Mouse (Mus musculus) midbrain, embryonic 11.5 days (tissue): ENCODE data around the gene Ap1b1. TPM values are rescaled to one million over a fixed set of nuclear protein-coding genes. Genes with fewer than 3 reads are reported as not detected.

Source experiments
- ATAC-seq: fragments of 200-750 bp; cut with Nextera tagmentation; 2 replicates; pipeline ENCODE4 v1.8.0; 2017; ENCODE audit warnings: moderate TSS enrichment, moderate library complexity; ENCODE audit not compliant: low FRiP score
- DNase-seq: peaks from one replicate; pipeline ENCODE4 v3.0.0; 2015; ENCODE audit warnings: low spot score; ENCODE audit errors: missing footprints
- H3K27ac ChIP-seq: fragments of 300-500 bp; sonication (generic); 2 replicates; pipeline ENCODE4 v1.5.1; 2014; ENCODE audit warnings: low read depth, low read length
- H3K27me3 ChIP-seq: fragments of 300-500 bp; sonication (generic); 2 replicates; pipeline ENCODE4 v1.6.1; 2014; ENCODE audit warnings: mild to moderate bottlenecking, low read length, moderate library complexity, mixed read lengths; ENCODE audit not compliant: control insufficient read depth, insufficient read depth
- H3K36me3 ChIP-seq: fragments of 300-500 bp; sonication (generic); 2 replicates; pipeline ENCODE4 v1.6.1; 2014; ENCODE audit warnings: mild to moderate bottlenecking, low read length, moderate library complexity, mixed read lengths; ENCODE audit not compliant: control insufficient read depth, insufficient read depth
- H3K4me1 ChIP-seq: fragments of 300-500 bp; sonication (generic); 2 replicates; pipeline ENCODE4 v1.6.1; 2014; ENCODE audit warnings: low read length; ENCODE audit not compliant: control insufficient read depth, insufficient read depth
- H3K4me2 ChIP-seq: fragments of 300-500 bp; sonication (generic); 2 replicates; pipeline ENCODE4 v1.6.1; 2014; ENCODE audit warnings: mild to moderate bottlenecking, moderate library complexity
- H3K4me3 ChIP-seq: fragments of 300-500 bp; sonication (generic); 2 replicates; pipeline ENCODE4 v1.5.1; 2014; ENCODE audit warnings: low read depth, low read length
- H3K9ac ChIP-seq: fragments of 300-500 bp; sonication (generic); 2 replicates; pipeline ENCODE4 v1.6.1; 2014; ENCODE audit warnings: low read length
- H3K9me3 ChIP-seq: fragments of 300-500 bp; sonication (generic); 2 replicates; pipeline ENCODE4 v1.6.1; 2016; ENCODE audit warnings: low read length; ENCODE audit not compliant: control insufficient read depth
- WGBS: fragments of 180-500 bp; shearing (Covaris S2); extraction: QIAGEN DNeasy Blood & Tissue Kit; methylation state at CpG from one replicate; pipeline ENCODE4 v1.1.7; 2014; 5-methylcytosine and 5-hydroxymethylcytosine counted together
- polyA plus RNA-seq: library from polyadenylated mRNA; unstranded; fragments of >200 nt; fragmentation: Nextera tagmentation; extraction: Ambion mirVana; gene quantifications from 2 replicates; pipeline ENCODE4 v1.2.1, GENCODE M21; 2014

The Ap1b1 gene
- polyA plus RNA-seq, 1 experiment from 2014 or later, result 59.5 TPM

- no peak overlapping the region for H3K9ac ChIP-seq
- 82% methylated on average over 3 of the region's 3 CpGs for WGBS
These were observed 3.6 kb upstream of the Ap1b1 start for GRCm38 (mm10) chr11:4983010-4983409.

GRCm38 (mm10) chr11:4983538-4983937, 3.1 kb upstream of the Ap1b1 start:
- DNase-seq, result no peak
- H3K27ac ChIP-seq, result no peak overlapping the region
- H3K4me2 ChIP-seq, result no peak overlapping the region
- H3K4me3 ChIP-seq, result no peak overlapping the region
- H3K4me1 ChIP-seq, result peaks cover 6% of the 10 kb centered on the region
- no peak overlapping the region for H3K9ac ChIP-seq
- H3K27me3 ChIP-seq, result no peaks in the 10 kb centered on the region
- H3K36me3 ChIP-seq, result no peaks in the 10 kb centered on the region
- WGBS, result 52% methylated on average over 2 of the region's 2 CpGs
- no peaks in the 10 kb centered on the region for H3K9me3 ChIP-seq
- no peak for ATAC-seq

More at GRCm38 (mm10) chr11:4983010-4983409, 3.6 kb upstream of the Ap1b1 start:
- DNase-seq, result no peak
- no peak for ATAC-seq
- H3K4me3 ChIP-seq, result no peak overlapping the region
- no peaks in the 10 kb centered on the region for H3K9me3 ChIP-seq
- H3K4me1 ChIP-seq, result peaks cover 6% of the 10 kb centered on the region
- H3K27me3 ChIP-seq, result no peaks in the 10 kb centered on the region
- H3K27ac ChIP-seq, result no peak overlapping the region
- H3K36me3 ChIP-seq, result no peaks in the 10 kb centered on the region
- no peak overlapping the region for H3K4me2 ChIP-seq

GRCm38 (mm10) chr11:4984249-4984648, 2.4 kb upstream of the Ap1b1 start:
- no peak overlapping the region for H3K27ac ChIP-seq
- no peak for DNase-seq
- H3K4me3 ChIP-seq, result no peak overlapping the region
- H3K4me1 ChIP-seq, result peaks cover 6% of the 10 kb centered on the region
- ATAC-seq, result no peak
- peak overlapping the region; percentile 2; the same call in 1 of the 2 replicates for H3K4me2 ChIP-seq
- no peaks in the 10 kb centered on the region for H3K9me3 ChIP-seq
- no peak overlapping the region for H3K9ac ChIP-seq
- 5% methylated on average over 5 of the region's 5 CpGs for WGBS
- no peaks in the 10 kb centered on the region for H3K27me3 ChIP-seq
- H3K36me3 ChIP-seq, result no peaks in the 10 kb centered on the region

GRCm38 (mm10) chr11:4984799-4985198, 1.8 kb upstream of the Ap1b1 start:
- Histone ChIP-seq H3K36me3 (no peaks in the 10 kb centered on the region), H3K9me3 (no peaks in the 10 kb centered on the region), H3K9ac (no peak overlapping the region), H3K4me1 (peaks cover 6% of the 10 kb centered on the region), H3K27me3 (no peaks in the 10 kb centered on the region), H3K4me3 (no peak overlapping the region), H3K27ac (no peak overlapping the region), H3K4me2 (no peak overlapping the region)
- DNase-seq (no peak), ATAC-seq (no peak)
- 77% methylated on average over 3 of the region's 3 CpGs for WGBS

GRCm38 (mm10) chr11:4987487-4987852, 846 bp downstream of the Ap1b1 start:
- H3K4me2 ChIP-seq, result peak overlapping the region; percentile 95
- H3K36me3 ChIP-seq, result no peaks in the 10 kb centered on the region
- H3K4me1 ChIP-seq, result peaks cover 6% of the 10 kb centered on the region
- no peak for ATAC-seq
- H3K9ac ChIP-seq, result peak overlapping the region; percentile 78
- 67% methylated on average over 11 of the region's 11 CpGs for WGBS
- DNase-seq, result no peak
- peak overlapping the region; percentile 83 for H3K4me3 ChIP-seq
- no peak overlapping the region for H3K27ac ChIP-seq
- no peaks in the 10 kb centered on the region for H3K9me3 ChIP-seq
- no peaks in the 10 kb centered on the region for H3K27me3 ChIP-seq

GRCm38 (mm10) chr11:4989187-4989586, 2.6 kb downstream of the Ap1b1 start:
- WGBS, result 85% methylated on average over 3 of the region's 3 CpGs
- ATAC-seq, result no peak
- H3K4me3 ChIP-seq, result no peak overlapping the region

GRCm38 (mm10) chr11:4992471-4992870, 5.8 kb downstream of the Ap1b1 start:
- H3K4me2 ChIP-seq, result no peak overlapping the region
- H3K9me3 ChIP-seq, result no peaks in the 10 kb centered on the region
- no peaks in the 10 kb centered on the region for H3K36me3 ChIP-seq
- DNase-seq, result no peak
- ATAC-seq, result no peak
- no peak overlapping the region for H3K27ac ChIP-seq
- H3K4me1 ChIP-seq, result peaks cover 2% of the 10 kb centered on the region
- H3K4me3 ChIP-seq, result no peak overlapping the region
- WGBS, result 91% methylated on average over 2 of the region's 2 CpGs
- no peak overlapping the region for H3K9ac ChIP-seq
- no peaks in the 10 kb centered on the region for H3K27me3 ChIP-seq

More at GRCm38 (mm10) chr11:4989187-4989586, 2.6 kb downstream of the Ap1b1 start:
- no peak overlapping the region for H3K27ac ChIP-seq
- no peak overlapping the region for H3K4me2 ChIP-seq
- no peaks in the 10 kb centered on the region for H3K9me3 ChIP-seq
- no peaks in the 10 kb centered on the region for H3K27me3 ChIP-seq
- H3K36me3 ChIP-seq, result no peaks in the 10 kb centered on the region
- no peak for DNase-seq
- H3K4me1 ChIP-seq, result peaks cover 6% of the 10 kb centered on the region
- H3K9ac ChIP-seq, result no peak overlapping the region

- WGBS, result 93% methylated on average over 3 of the region's 3 CpGs
- no peak for ATAC-seq
- no peaks in the 10 kb centered on the region for H3K36me3 ChIP-seq
These were observed 9.1 kb downstream of the Ap1b1 start for GRCm38 (mm10) chr11:4995676-4996075.

GRCm38 (mm10) chr11:4996621-4997199, 10.1 kb downstream of the Ap1b1 start:
- no peak for DNase-seq
- H3K36me3 ChIP-seq, result no peaks in the 10 kb centered on the region
- H3K4me3 ChIP-seq, result no peak overlapping the region
- H3K9ac ChIP-seq, result no peak overlapping the region
- no peaks in the 10 kb centered on the region for H3K27me3 ChIP-seq
- no peaks in the 10 kb centered on the region; the same call in 1 of the 2 replicates for H3K4me1 ChIP-seq
- no peaks in the 10 kb centered on the region for H3K9me3 ChIP-seq
- H3K4me2 ChIP-seq, result no peak overlapping the region
- no peak overlapping the region for H3K27ac ChIP-seq
- WGBS, result 92% methylated on average over 5 of the region's 5 CpGs
- no peak for ATAC-seq

More at GRCm38 (mm10) chr11:4995676-4996075, 9.1 kb downstream of the Ap1b1 start:
- no peak overlapping the region for H3K9ac ChIP-seq
- H3K27ac ChIP-seq, result no peak overlapping the region
- H3K4me3 ChIP-seq, result no peak overlapping the region
- no peak for DNase-seq
- no peaks in the 10 kb centered on the region; the same call in 1 of the 2 replicates for H3K4me1 ChIP-seq
- no peaks in the 10 kb centered on the region for H3K9me3 ChIP-seq
- no peak overlapping the region for H3K4me2 ChIP-seq
- H3K27me3 ChIP-seq, result no peaks in the 10 kb centered on the region
